Mouse (Mus musculus) MEL (cell line): ENCODE data around the gene Hba-a1. TPM values are rescaled to one million over a fixed set of nuclear protein-coding genes. Genes with fewer than 3 reads are reported as not detected.

ENCODE experiments used
- DNase-seq: peaks from one replicate; pipeline ENCODE4 v3.0.0; 2011; ENCODE audit warnings: low read depth, low spot score
- H3K27ac ChIP-seq: 2 replicates; pipeline ENCODE4 v1.5.1; 2012; ENCODE audit warnings: low read depth, mild to moderate bottlenecking, control low read depth, low read length, moderate library complexity; ENCODE audit not compliant: control insufficient read depth
- H3K27me3 ChIP-seq, 2 experiments: fragments of 150-350 bp in 1 of 2; sonication (generic) in 1 of 2; 2 replicates each; pipeline ENCODE4 v1.6.1; 2012; ENCODE audit warnings: low read length in 2 of 2, mild to moderate bottlenecking in 2 of 2, improper control_type of control experiment in 1 of 2, moderate library complexity in 1 of 2; ENCODE audit not compliant: insufficient read depth in 2 of 2, control insufficient read depth in 1 of 2
- H3K36me3 ChIP-seq, 2 experiments: 2 replicates each; pipeline ENCODE4 v1.6.1; 2012 to 2014; ENCODE audit warnings: low read length in 2 of 2, improper control_type of control experiment in 1 of 2, inconsistent platforms in 1 of 2, mild to moderate bottlenecking in 1 of 2; ENCODE audit not compliant: insufficient read depth in 2 of 2, control insufficient read depth in 1 of 2
- H3K4me1 ChIP-seq, 2 experiments: fragments of 150-350 bp in 1 of 2; sonication (generic) in 1 of 2; 2 replicates each; pipeline ENCODE4 v1.6.1; 2012; ENCODE audit warnings: low read length in 2 of 2, improper control_type of control experiment in 1 of 2, mild to moderate bottlenecking in 1 of 2; ENCODE audit not compliant: insufficient read depth in 2 of 2, control insufficient read depth in 1 of 2
- H3K4me3 ChIP-seq, 2 experiments: fragments of 150-350 bp in 1 of 2; sonication (generic) in 1 of 2; 2 replicates each; pipeline ENCODE4 v1.5.1; 2012; ENCODE audit warnings: low read depth in 2 of 2, low read length in 2 of 2, mild to moderate bottlenecking in 2 of 2, moderate library complexity in 2 of 2, control low read depth in 1 of 2, improper control_type of control experiment in 1 of 2; ENCODE audit not compliant: control insufficient read depth in 1 of 2, insufficient read depth in 1 of 2
- H3K79me2 ChIP-seq: 2 replicates; pipeline ENCODE4 v1.6.1; 2012; ENCODE audit warnings: mild to moderate bottlenecking, low read length, moderate library complexity; ENCODE audit not compliant: control insufficient read depth, poor library complexity, insufficient read depth
- H3K9ac ChIP-seq: 2 replicates; pipeline ENCODE4 v1.6.1; 2012; ENCODE audit warnings: low read depth, mild to moderate bottlenecking, control low read depth, low read length, moderate library complexity; ENCODE audit not compliant: control insufficient read depth, poor library complexity, severe bottlenecking
- H3K9me3 ChIP-seq: fragments of 150-350 bp; sonication (generic); replicated peaks from 2 replicates; pipeline ENCODE4 v1.6.1; 2012; ENCODE audit warnings: mild to moderate bottlenecking, low read length, improper control_type of control experiment, moderate library complexity; ENCODE audit not compliant: insufficient read depth
- BHLHE40 ChIP-seq: IDR thresholded peaks from 2 replicates; pipeline ENCODE4 v1.6.1; 2012; ENCODE audit warnings: low read depth, mild to moderate bottlenecking, inconsistent platforms, low read length, improper control_type of control experiment, borderline replicate concordance
- CHD1 ChIP-seq: IDR thresholded peaks from 2 replicates; pipeline ENCODE4 v1.6.1; 2012; ENCODE audit warnings: low read depth, mild to moderate bottlenecking, inconsistent platforms, low read length, improper control_type of control experiment
- CHD2 ChIP-seq: IDR thresholded peaks from 2 replicates; pipeline ENCODE4 v1.6.1; 2011; ENCODE audit warnings: low read length, improper control_type of control experiment
- E2F4 ChIP-seq: IDR thresholded peaks from 2 replicates; pipeline ENCODE4 v1.6.1; 2011; ENCODE audit warnings: low read depth, low read length, improper control_type of control experiment, borderline replicate concordance
- ELF1 ChIP-seq: IDR thresholded peaks from 2 replicates; pipeline ENCODE4 v1.6.1; 2014; ENCODE audit warnings: low read depth, mild to moderate bottlenecking, inconsistent platforms, low read length, improper control_type of control experiment, moderate library complexity
- EP300 ChIP-seq, 2 experiments: IDR thresholded peaks; 2 replicates each; pipeline ENCODE4 v1.6.1; 2011; ENCODE audit warnings: improper control_type of control experiment in 2 of 2, low read length in 2 of 2, low read depth in 1 of 2, mild to moderate bottlenecking in 1 of 2
- ETS1 ChIP-seq: IDR thresholded peaks from 2 replicates; pipeline ENCODE4 v1.6.1; 2012; ENCODE audit warnings: low read depth, mild to moderate bottlenecking, inconsistent platforms, low read length, improper control_type of control experiment, moderate library complexity
- GABPA ChIP-seq: IDR thresholded peaks from 2 replicates; pipeline ENCODE4 v1.6.1; 2012; ENCODE audit warnings: low read depth, mild to moderate bottlenecking, inconsistent platforms, low read length, improper control_type of control experiment, moderate library complexity
- GATA1 ChIP-seq: IDR thresholded peaks from 2 replicates; pipeline ENCODE4 v1.6.1; 2011; ENCODE audit warnings: low read depth, low read length, improper control_type of control experiment
- HCFC1 ChIP-seq: IDR thresholded peaks from 2 replicates; pipeline ENCODE4 v1.6.1; 2012; ENCODE audit warnings: low read depth, mild to moderate bottlenecking, inconsistent platforms, low read length, improper control_type of control experiment, moderate library complexity
- JUND ChIP-seq: IDR thresholded peaks from 2 replicates; pipeline ENCODE4 v1.6.1; 2011; ENCODE audit warnings: low read depth, mild to moderate bottlenecking, improper control_type of control experiment, low read length
- KAT2A ChIP-seq: conservative IDR thresholded peaks from 2 replicates; pipeline ENCODE4 v1.6.1; 2012; ENCODE audit warnings: low read depth, low read length, improper control_type of control experiment, inconsistent platforms
- MAFK ChIP-seq: IDR thresholded peaks from 2 replicates; pipeline ENCODE4 v1.6.1; 2011; ENCODE audit warnings: low read depth, mild to moderate bottlenecking, low read length, improper control_type of control experiment, borderline replicate concordance
- MAZ ChIP-seq: IDR thresholded peaks from 2 replicates; pipeline ENCODE4 v1.6.1; 2012; ENCODE audit warnings: low read depth, mild to moderate bottlenecking, inconsistent platforms, low read length, improper control_type of control experiment
- MEF2A ChIP-seq: IDR thresholded peaks from 2 replicates; pipeline ENCODE4 v1.6.1; 2014; ENCODE audit warnings: low read depth, mild to moderate bottlenecking, inconsistent platforms, low read length, improper control_type of control experiment; ENCODE audit not compliant: poor library complexity, insufficient replicate concordance, severe bottlenecking; ENCODE audit errors: extremely low read depth
- MXI1 ChIP-seq: IDR thresholded peaks from 2 replicates; pipeline ENCODE4 v1.6.1; 2011; ENCODE audit warnings: mild to moderate bottlenecking, low read depth, low read length, improper control_type of control experiment
- MYB ChIP-seq: IDR thresholded peaks from 2 replicates; pipeline ENCODE4 v1.6.1; 2011; ENCODE audit warnings: mild to moderate bottlenecking, low read depth, low read length, improper control_type of control experiment
- MYC ChIP-seq: IDR thresholded peaks from 2 replicates; pipeline ENCODE4 v1.6.1; 2011; ENCODE audit warnings: low read depth, mild to moderate bottlenecking, low read length, improper control_type of control experiment, moderate library complexity
- NELFE ChIP-seq: IDR thresholded peaks from 2 replicates; pipeline ENCODE4 v1.6.1; 2011; ENCODE audit warnings: low read depth, low read length, improper control_type of control experiment
- NRF1 ChIP-seq: IDR thresholded peaks from 2 replicates; pipeline ENCODE4 v1.6.1; 2014; ENCODE audit warnings: low read depth, mild to moderate bottlenecking, inconsistent platforms, low read length, improper control_type of control experiment, moderate library complexity; ENCODE audit not compliant: poor library complexity, insufficient read depth, severe bottlenecking
- POLR2A ChIP-seq, 2 experiments: IDR thresholded peaks; 2 replicates each; pipeline ENCODE4 v1.6.1; 2011 to 2012; ENCODE audit warnings: low read length in 2 of 2, mild to moderate bottlenecking in 2 of 2, control low read depth in 1 of 2, improper control_type of control experiment in 1 of 2, low read depth in 1 of 2, moderate library complexity in 1 of 2; ENCODE audit not compliant: control insufficient read depth in 1 of 2, insufficient read depth in 1 of 2, poor library complexity in 1 of 2
- POLR2AphosphoS2 ChIP-seq: IDR thresholded peaks from 2 replicates; pipeline ENCODE4 v1.6.1; 2011; ENCODE audit warnings: low read length, improper control_type of control experiment
- POLR2AphosphoS5 ChIP-seq: IDR thresholded peaks from 2 replicates; pipeline ENCODE4 v1.6.1; 2012; ENCODE audit warnings: low read depth, borderline replicate concordance, mild to moderate bottlenecking, inconsistent platforms, low read length, moderate library complexity, mixed read lengths
- RCOR1 ChIP-seq: IDR thresholded peaks from 2 replicates; pipeline ENCODE4 v1.6.1; 2012; ENCODE audit warnings: low read depth, mild to moderate bottlenecking, inconsistent platforms, low read length, improper control_type of control experiment
- SIN3A ChIP-seq: IDR thresholded peaks from 2 replicates; pipeline ENCODE4 v1.6.1; 2012; ENCODE audit warnings: low read length, improper control_type of control experiment, inconsistent platforms
- SMC3 ChIP-seq: IDR thresholded peaks from 2 replicates; pipeline ENCODE4 v1.6.1; 2011; ENCODE audit warnings: low read depth, low read length, improper control_type of control experiment
- TAL1 ChIP-seq: IDR thresholded peaks from 2 replicates; pipeline ENCODE4 v1.6.1; 2012; ENCODE audit warnings: mild to moderate bottlenecking, inconsistent platforms, low read length, moderate library complexity, mixed read lengths
- TBP ChIP-seq: IDR thresholded peaks from 2 replicates; pipeline ENCODE4 v1.8.0; 2011; ENCODE audit warnings: low read depth, low read length, improper control_type of control experiment
- TCF12 ChIP-seq: IDR thresholded peaks from 2 replicates; pipeline ENCODE4 v1.6.1; 2014; ENCODE audit warnings: low read depth, mild to moderate bottlenecking, inconsistent platforms, low read length, improper control_type of control experiment, moderate library complexity
- UBTF ChIP-seq: IDR thresholded peaks from 2 replicates; pipeline ENCODE4 v1.6.1; 2012; ENCODE audit warnings: low read depth, mild to moderate bottlenecking, inconsistent platforms, low read length, improper control_type of control experiment, moderate library complexity, borderline replicate concordance; ENCODE audit not compliant: insufficient read depth
- USF1 ChIP-seq: IDR thresholded peaks from 2 replicates; pipeline ENCODE4 v1.6.1; 2014; ENCODE audit warnings: low read depth, mild to moderate bottlenecking, inconsistent platforms, low read length, improper control_type of control experiment, moderate library complexity
- USF2 ChIP-seq, 2 experiments: IDR thresholded peaks; 2 replicates each; pipeline ENCODE4 v1.6.1; 2011 to 2012; ENCODE audit warnings: improper control_type of control experiment in 2 of 2, low read length in 2 of 2, borderline replicate concordance in 1 of 2, inconsistent platforms in 1 of 2, low read depth in 1 of 2, mild to moderate bottlenecking in 1 of 2; ENCODE audit not compliant: insufficient read depth in 1 of 2
- ZC3H11A ChIP-seq: IDR thresholded peaks from 2 replicates; pipeline ENCODE4 v1.6.1; 2012; ENCODE audit warnings: low read depth, mild to moderate bottlenecking, inconsistent platforms, low read length, improper control_type of control experiment
- ZKSCAN1 ChIP-seq: IDR thresholded peaks from 2 replicates; pipeline ENCODE4 v1.6.1; 2012; ENCODE audit warnings: low read depth, mild to moderate bottlenecking, inconsistent platforms, low read length, improper control_type of control experiment, moderate library complexity
- ZMIZ1 ChIP-seq: IDR thresholded peaks from 2 replicates; pipeline ENCODE4 v1.6.1; 2012; ENCODE audit warnings: low read depth, mild to moderate bottlenecking, inconsistent platforms, low read length, improper control_type of control experiment, moderate library complexity
- ZNF384 ChIP-seq: IDR thresholded peaks from 2 replicates; pipeline ENCODE4 v1.6.1; 2012; ENCODE audit warnings: low read depth, mild to moderate bottlenecking, inconsistent platforms, low read length, improper control_type of control experiment
- polyA plus RNA-seq, 2 experiments: library from polyadenylated mRNA; stranded (reverse) in 1 of 2; unstranded in 1 of 2; fragments of >175 nt in 1 of 2; fragments of >200 nt in 1 of 2; gene quantifications; 2 replicates each; pipeline versions ENCODE4 v1.2.1 to v1.2.4; 2012; ENCODE audit warnings: low replicate concordance in 2 of 2, low read depth in 1 of 2; ENCODE audit not compliant: insufficient read length in 2 of 2, insufficient read depth in 1 of 2, missing spikeins in 1 of 2
- total RNA-seq: library from RNA; depleted of rRNA; stranded (reverse); fragments of 300-350 nt; gene quantifications from 2 replicates; pipeline ENCODE4 v1.2.3, GENCODE M21; 2012

The Hba-a1 gene
- total and polyA plus RNA-seq, 3 experiments: 272 to 334 (median 313) TPM

DNA sequence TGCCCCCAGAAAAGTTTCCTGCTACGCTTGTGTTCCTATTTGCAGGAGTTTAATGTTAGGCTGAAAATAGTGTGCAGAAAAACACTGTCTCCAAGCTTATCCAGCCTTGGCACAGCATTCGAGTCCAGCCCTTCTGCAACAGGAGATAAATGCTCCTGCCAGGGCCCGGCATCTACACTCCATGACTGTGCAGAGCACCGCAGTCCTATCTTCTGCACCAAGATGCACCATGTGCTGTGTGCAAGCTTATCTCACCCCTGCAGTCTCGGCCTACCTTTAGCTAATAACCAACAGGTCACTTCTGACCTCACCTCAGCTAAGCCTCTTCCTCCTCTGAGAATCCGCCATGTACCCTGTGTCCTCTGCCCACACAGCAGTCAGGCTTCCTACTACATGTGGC is 37.7 kb upstream of the Hba-a1 start:
- peak overlapping the region; percentile 92 for H3K27ac ChIP-seq
- H3K9me3 ChIP-seq: no peaks in the 10 kb centered on the region
- H3K9ac ChIP-seq: peak overlapping the region; percentile 40
- 0 out of 4 replicates have a peak overlapping the region, but pooled peaks of 1 of the 2 experiments have one; percentile 2 for H3K4me3 ChIP-seq
- no peaks in the 10 kb centered on the region for H3K27me3 ChIP-seq
- peaks cover 32 to 57% of the 10 kb centered on the region in 2 experiments for H3K4me1 ChIP-seq
- DNase-seq: peak; percentile 95
- H3K79me2 ChIP-seq: no peaks in the 10 kb centered on the region
- peaks cover 0 to 55% of the 10 kb centered on the region in 2 experiments; a peak in 2 of 4 replicates for H3K36me3 ChIP-seq
- TF ChIP-seq POLR2AphosphoS5 (no peak; the same call in 1 of the 2 replicates), ELF1 (peak; percentile 46; the same call in 1 of the 2 replicates), MYB (peak; percentile 66; the same call in 1 of the 2 replicates), MAZ (peak; percentile 36), NELFE (no peak), ZNF384 (peak; percentile 51), MXI1 (peak; percentile 42), BHLHE40 (peak; percentile 66), ZKSCAN1 (no peak), ZMIZ1 (peak; percentile 84), TBP (no peak), MAFK (peak; percentile 80; the same call in 1 of the 2 replicates), POLR2AphosphoS2 (peak; percentile 71; the same call in 1 of the 2 replicates), SIN3A (peak; percentile 90), USF1 (no peak; the same call in 1 of the 2 replicates), MYC (no peak; the same call in none of the 2 replicates), CHD2 (peak; percentile 40; the same call in 1 of the 2 replicates), HCFC1 (peak; percentile 40; the same call in 1 of the 2 replicates), TCF12 (peak; percentile 100), GATA1 (peak; percentile 100), EP300 (IDR thresholded peaks at IDR 0.05; ENCODE audit: low read depth in 1 of 2, low read length in 2 of 2) (peak; percentile 100), ZC3H11A (no peak), E2F4 (no peak), ETS1 (peak; percentile 97), MEF2A (peak; percentile 43; the same call in 1 of the 2 replicates), KAT2A (peak; percentile 49; the same call in 1 of the 2 replicates), RCOR1 (peak; percentile 96), TAL1 (peak; percentile 100), NRF1 (no peak), CHD1 (no peak), USF2 (IDR thresholded peaks at IDR 0.05; ENCODE audit: borderline replicate concordance in 1 of 2, insufficient read depth in 1 of 2, low read depth in 1 of 2, low read length in 2 of 2) (no peak), POLR2A (IDR thresholded peaks at IDR 0.05; ENCODE audit: control insufficient read depth in 1 of 2, insufficient read depth in 1 of 2, low read depth in 1 of 2, low read length in 2 of 2, poor library complexity in 1 of 2) (peak; percentile 25 to 37; a peak in 1 of 4 replicates), UBTF (no peak), SMC3 (no peak), GABPA (peak; percentile 68; the same call in 1 of the 2 replicates), JUND (peak; percentile 83; the same call in 1 of the 2 replicates)
